Mouse (Mus musculus): ENCODE data around the gene Ppp2r5d.

Gene Ppp2r5d

DNA sequence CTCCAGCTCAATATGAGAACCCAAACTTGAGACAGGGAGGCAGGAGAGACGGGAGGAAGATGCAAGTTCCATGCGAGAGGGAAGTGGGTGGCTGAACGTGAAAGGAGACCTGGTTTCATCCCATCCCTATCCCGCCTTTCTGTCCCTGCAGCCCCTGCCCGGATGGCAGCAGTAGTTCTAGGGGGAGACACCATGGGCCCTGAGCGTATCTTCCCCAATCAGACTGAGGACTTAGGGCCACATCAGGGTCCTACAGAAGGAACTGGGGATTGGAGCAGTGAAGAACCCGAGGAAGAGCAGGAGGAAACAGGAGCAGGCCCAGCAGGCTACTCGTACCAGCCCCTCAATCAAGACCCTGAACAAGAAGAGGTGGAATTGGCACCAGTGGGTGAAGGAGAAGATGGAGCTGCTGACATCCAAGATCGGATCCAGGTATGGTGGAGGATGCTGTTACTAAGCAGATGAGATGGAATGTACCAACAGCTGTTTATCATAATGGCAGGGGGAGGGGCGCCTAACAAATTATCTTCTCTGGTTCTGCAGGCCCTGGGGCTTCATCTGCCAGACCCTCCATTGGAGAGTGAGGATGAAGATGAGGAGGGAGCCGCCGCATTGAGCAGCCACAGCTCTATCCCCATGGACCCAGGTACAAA, 23.3 kb downstream of the Ppp2r5d start:
- DNase-seq (ENCODE audit: low read depth, low spot score) = no peak

DNA sequence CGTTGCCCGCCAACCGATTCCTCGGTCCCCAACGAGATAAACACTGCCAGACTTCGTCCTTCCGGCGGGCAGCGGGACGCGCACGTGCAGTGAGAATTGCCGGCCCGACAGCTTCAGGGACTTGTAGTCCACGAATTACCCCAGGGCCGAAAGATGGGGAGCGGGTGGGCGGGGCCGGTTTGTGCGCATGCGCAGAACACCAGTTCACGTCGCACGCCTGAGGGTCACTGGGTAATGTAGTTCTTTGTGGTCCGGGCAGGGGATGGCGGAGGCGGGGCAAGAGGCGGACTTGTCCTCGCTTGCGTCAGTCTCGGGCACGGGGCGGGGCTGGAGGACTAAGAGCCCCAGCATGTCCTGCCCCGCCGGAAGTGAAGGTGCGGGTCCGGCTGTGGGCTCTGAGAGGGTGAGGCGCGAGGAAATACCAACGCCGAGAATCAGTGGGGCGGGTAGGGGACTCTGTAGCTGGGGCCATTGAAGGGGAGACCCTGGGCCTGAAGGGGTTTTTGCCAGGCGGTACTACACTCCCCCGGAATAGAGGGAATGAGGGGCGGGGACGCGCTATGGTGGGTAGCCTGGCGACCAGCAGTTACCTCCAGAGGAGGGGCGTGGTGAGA, 24.0 kb downstream of the Ppp2r5d start, which contains the start of gene Klhdc3:
Klhdc3 (minus strand) TSS at position 155 of the 614 bp plus-strand sequence.
- peak; percentile 98 for DNase-seq (ENCODE audit: low read depth, low spot score)

DNA sequence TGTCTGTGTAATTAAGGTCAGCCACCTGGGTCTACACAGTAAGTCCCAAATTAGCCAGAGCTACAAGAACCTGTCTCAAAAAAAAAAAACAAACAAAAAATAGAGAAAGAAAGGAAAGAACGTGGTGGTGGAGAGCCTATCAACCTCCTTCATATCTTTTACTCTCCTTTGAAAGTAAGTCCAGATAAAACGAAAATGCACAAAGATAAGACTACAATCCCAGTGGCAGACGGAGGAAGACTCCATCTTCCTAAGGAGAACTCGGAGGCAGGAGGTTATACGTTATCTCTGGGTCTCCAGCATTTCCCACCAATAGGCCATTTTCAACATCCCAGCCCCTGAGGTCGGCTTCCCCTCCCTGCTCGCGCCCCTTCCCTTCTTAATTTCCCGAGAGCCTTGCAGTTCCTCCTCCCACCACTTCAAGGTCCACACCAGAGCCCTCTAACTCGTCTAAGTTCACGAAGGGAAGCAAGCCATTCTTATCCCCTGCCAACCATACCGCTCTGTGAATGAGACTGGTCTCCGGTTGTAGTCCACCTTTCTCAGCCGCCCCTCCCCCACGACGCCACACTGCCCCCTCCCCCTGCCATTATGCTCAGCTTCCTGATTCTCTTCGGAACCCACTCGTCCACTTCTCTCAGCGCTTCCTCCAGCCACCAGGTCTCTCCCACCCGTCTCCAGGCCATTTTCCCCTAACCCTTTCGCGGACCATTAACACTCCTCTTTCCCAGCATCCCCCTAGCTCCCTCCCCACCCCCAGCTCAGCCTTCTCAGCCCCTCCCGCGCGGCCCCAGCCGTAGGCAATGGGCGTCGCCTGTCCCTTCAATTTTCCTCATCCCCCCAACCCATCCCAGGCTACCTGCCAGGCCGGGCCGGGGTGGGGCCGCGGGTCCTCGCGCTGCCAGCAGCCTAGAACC, 24.8 kb downstream of the Ppp2r5d start:
- DNase-seq (ENCODE audit: low read depth, low spot score) = peak; percentile 62

DNA sequence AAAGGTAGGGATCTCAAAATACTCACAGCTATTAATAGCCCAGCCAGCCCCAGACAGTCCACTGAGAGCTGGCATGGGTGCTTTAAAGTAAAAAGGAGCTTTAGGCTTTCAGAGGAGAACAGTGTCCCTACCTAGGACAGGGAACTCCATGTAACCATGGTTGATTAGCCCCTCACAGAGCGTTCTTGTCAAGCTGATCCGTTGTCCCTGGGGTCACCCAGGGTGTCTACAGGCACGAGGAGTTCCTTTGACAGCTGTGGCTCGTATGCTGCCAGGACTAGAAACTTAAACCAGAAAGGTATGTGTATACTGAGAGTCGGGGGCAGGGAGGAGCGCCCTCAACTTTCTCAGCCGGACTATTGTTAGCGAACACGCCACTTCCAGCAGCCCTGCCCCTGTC, 26.0 kb downstream of the Ppp2r5d start:
- no peak for DNase-seq (ENCODE audit: low read depth, low spot score)

DNA sequence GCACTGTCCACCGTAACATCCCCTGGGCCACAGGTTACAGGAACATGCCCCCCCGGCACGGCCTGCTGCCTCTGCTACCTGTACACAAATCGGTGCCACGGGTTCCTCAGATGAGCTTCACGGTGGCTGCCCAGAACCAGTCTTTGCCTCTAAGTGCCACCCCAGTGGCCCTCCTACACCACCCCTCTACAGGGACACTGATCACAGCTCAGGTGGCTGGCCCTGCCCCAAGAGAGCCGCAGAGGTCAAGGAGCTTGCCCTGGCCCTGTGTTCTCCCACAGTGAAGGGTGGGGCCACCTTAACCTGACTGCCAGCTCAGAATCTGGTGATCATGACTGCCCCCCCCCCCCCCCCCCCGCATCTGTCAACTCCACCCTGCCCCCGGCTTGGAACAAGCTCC, 26.5 kb downstream of the Ppp2r5d start, which contains the start of gene Mea1:
Mea1 (plus strand) TSS at position 378 of the 400 bp plus-strand sequence.
- no peak for DNase-seq (ENCODE audit: low read depth, low spot score)

DNA sequence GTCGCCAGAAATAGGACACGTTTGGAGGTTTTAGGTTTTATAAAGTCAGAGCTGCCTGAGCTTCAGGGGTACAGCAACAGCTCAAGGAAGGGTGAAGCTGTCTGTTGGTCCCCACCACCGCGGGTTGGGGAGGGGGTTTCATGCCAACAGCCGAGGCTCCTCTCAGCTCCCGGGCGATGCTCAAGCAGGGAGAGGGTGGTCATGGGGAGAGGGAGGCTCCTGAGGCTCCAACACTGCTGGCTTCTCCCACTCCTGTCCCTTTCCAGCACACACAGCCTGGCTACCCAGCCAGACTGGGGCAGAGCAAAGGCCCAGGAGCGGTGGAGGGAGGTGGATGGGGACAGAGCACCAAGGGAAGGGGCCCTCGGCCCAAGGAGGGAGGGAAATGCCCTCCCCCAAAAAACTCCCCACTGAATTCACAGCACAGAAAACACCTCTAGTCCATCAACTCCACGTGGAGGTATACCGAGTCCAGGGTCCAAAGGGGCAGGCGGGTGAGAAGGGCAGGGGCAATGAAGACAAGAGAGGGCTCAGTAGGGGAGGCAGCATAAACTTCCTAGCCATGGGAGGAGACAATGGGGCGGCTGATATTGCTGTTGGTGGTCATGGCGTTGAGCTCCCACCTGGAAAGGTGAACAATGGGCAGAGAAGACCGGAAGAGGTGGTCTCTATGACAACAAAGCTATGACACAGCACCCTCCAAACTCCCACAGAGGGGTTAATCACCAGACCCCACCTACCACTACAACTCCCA, 30.2 kb downstream of the Ppp2r5d start:
- DNase-seq (ENCODE audit: low read depth, low spot score) = no peak

DNA sequence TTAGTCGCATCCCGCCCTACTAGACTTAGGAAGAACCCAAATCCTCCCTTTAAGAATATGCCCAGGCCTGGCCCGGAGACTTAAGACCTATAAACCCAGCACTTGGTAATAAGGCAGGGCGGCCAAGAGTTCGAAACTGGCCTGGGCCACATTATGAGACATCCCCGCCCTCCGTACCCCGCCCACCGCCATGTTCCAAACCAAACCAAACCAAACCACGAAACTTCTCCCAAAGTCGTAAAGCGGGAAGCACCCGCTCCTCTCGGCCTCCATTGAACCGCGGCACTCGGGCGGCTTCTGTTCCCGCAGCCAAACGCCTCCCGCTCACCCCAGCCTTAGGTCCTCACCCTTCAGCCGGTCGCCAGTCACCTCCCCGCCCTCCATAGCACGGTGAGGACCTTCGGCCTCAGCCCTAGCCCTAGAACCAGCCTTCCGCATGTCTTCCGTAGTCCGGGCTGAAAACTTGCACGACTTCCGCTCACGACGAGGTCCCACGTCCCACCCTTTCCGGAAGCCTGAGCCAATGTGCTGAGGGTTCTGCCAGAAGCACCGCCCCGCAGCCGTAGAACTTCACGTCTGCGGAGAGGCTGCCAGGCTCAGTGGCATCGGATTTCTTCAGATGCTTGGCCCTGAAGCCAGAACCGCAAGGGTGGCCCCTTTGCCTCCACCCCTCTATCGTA, 30.9 kb downstream of the Ppp2r5d start, which contains the start of gene Rrp36:
Rrp36 (minus strand) TSS at position 503 of the 680 bp plus-strand sequence.
- DNase-seq (ENCODE audit: low read depth, low spot score) = peak; percentile 92

DNA sequence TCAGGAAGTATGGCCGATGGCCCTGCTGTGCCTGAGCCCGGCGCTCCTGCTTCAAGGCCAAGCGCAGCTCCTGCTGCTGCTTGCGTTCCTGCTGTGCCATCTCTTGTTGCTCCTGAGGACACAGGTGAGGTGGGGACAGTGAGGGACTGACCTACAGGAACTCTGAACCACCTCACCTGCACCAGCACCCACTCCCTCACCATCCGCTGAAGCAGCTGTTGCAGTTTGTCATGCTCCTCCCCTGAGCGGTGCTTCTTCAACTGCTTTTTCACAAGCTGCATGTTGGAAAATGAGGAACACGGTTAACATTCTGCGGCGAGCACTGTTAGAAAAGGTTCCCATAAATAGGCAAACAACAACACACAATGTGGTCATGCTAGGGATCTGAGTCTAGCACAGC, 35.0 kb downstream of the Ppp2r5d start:
- DNase-seq (ENCODE audit: low read depth, low spot score) = no peak

DNA sequence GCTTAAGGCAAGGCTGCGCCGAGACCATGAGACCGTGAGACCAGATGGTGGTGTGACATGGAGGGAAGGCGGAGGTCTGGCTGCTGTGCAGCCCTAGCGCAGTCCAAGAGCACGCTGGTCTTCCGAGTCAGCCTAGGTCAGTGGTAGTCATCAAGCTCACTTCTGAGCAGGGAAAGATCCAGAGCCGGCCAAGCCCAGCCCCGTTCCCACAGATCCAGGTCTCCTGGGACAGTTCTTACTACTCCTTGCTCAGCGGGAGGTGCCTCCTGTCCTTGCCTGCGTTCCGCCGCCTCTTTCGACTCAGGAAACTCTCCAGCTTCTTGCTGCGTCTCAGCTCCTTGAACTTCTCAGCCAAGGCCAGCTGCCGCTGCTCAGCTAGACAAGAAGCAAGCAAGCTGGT, 37.2 kb downstream of the Ppp2r5d start:
- no peak for DNase-seq (ENCODE audit: low read depth, low spot score)

DNA sequence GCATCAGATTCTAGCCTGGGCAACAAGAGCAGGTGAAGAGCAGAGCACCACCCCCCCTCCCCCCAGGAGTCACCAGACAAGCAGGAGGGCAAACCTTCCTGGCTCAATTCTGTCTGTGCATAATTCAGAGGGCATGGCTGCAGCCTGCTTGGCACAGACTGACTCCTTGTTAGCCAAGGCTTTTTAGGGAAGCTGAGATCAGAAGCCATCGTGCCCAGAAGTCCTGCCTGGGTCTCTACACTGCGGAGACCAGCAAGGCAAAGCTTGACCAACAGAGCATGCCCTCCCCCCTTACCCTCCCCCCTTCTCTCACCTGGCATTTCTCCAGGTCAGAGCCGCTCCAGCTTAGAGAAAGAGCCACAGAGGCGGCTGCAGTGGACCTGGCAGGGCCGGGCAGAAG, 42.2 kb downstream of the Ppp2r5d start:
- no peak for DNase-seq (ENCODE audit: low read depth, low spot score)

DNA sequence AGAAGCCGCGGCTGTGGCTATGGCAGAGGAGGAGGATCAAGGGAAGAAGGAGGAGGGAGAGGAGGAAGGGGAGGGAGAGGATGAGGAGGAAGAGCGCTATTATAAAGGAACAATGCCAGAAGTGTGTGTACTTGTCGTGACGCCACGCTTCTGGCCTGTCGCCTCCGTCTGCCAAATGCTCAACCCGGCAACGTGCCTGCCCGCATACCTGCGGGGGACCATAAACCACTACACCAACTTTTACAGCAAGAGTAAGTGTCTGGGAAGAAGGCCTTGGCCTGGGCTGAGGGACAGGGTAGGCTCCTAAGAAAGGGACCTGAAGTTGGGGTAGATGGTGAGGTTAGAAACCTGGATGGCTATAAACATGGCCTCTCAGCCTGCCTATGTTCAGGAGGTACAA, 42.9 kb downstream of the Ppp2r5d start:
- DNase-seq (ENCODE audit: low read depth, low spot score) = no peak

DNA sequence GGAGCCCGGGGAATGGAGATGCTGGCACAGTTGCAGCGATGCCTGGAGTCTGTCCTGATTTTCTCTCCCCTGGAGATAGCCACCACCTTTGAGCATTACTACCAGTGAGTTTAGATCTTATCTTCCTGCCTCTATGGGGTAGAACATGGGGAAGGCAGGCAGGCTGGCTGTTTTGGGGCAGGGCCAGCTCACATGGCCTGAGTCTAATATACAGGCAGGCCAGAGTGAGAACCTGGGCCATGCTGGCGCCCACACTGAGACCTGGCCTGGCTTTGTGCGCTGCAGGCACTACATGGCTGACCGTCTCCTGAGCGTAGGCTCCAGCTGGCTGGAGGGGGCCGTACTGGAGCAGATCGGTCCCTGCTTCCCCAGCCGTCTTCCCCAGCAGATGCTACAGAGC, 43.6 kb downstream of the Ppp2r5d start:
- no peak for DNase-seq (ENCODE audit: low read depth, low spot score)

DNA sequence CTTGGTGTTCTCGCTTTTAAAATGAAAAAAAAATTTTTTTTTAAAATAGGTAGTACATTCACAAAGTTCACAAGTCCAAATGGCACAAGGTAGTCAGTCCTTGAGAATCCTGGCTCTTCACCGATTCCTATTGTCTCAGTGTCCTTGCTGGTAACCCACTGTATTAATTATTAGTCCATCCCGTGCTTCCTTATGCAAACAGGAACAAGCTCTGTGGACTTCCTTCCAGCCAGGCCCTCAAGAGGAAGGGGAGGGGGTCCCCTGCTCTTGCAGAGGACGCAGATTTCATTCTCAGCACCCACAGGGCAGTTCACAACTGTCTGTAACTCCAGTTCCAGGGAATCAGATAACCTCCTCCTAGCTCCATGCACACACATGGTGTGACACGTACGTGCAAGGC, 48.9 kb downstream of the Ppp2r5d start:
- DNase-seq (ENCODE audit: low read depth, low spot score) = no peak

DNA sequence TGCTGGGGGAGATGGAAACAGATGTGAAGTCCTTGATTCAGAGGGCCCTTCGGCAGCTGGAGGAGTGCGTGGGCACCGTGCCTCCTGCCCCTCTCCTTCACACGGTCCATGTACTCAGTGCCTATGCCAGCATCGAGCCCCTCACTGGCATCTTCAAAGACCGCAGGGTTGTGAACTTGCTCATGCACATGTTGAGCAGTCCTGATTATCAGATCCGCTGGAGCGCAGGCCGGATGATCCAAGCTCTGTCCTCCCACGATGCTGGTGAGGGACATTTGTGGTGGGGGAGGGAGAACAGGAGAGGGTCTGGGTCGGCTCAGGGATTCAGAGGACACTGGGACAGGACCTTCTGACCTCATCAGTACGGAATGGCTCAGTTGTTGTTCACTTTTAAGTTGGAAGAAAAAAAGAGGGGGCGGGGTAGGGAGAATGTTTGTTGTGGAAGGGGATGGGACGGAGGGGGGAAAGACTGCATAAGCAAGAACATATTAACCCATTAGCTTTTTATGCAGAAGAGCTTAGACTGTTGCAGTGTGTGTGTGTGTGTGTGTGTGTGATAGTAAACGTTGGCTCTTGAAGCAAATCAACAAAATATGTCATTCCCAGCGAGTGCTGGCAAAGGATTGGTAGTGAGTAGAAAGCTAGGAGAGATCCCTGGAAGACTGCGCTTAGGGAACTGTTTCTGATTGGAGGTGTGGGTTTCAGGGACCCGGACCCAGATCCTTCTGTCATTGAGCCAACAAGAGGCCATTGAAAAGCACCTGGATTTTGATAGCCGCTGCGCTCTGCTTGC, 53.0 kb downstream of the Ppp2r5d start:
- DNase-seq (ENCODE audit: low read depth, low spot score) = no peak

DNA sequence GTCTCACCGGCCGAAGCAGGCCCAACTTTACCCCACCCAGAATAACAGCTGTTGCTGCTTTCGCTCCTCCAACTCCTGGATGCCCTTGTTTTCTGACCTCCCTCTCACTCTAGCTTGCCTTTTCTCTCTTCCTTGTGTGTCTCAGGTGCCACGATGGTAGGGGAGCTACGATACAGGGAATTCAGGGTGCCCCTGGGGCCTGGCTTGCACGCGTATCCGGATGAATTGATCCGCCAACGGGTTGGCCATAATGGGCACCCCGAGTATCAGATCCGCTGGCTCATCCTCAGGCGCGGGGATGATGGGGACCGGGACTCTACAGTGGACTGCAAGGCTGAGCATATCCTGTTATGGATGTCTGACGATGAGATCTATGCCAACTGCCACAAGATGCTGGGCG, 53.6 kb downstream of the Ppp2r5d start:
- no peak for DNase-seq (ENCODE audit: low read depth, low spot score)

DNA sequence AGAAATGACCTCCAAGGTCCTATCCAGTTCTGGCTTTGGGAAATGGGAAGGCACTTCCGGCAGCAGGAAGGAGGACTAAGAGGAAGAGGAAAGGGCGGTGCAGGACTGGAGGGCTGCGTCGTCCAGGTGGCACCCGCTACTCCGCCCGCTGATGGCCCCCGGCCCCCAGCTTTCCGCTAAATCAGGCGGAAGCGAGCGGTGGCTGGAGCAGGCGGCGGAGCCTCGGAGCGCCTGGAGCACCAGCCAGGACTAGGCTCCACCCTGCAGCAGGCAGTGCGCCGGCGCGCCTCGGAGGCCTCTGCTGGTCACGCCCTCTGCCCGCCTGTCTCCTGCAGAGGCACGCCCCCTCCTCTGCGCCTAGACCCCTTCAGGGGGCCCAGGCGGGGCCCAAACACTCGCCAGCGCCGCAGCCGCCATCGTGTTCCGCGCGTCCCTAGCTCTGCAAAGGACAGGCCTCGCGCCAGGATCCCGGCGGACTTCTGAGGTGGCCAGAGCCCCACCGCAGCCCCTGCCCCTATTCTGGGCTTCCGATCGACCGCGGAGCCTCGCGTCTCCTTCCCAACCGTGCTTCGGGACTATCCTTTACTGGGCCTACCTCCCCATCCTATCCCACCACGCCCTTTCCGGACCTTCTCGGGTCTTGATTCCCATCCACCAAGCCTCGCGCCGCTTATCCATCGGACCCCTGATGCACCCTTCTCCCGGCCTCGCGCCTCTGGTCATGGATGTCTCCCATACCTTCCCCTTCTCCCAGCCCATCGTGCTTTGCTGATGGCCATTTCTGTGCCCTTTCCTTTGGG, 54.5 kb downstream of the Ppp2r5d start, which contains the start of gene Cul7:
Cul7 (plus strand) TSS at position 106 of the 800 bp plus-strand sequence.
- peak; percentile 94 for DNase-seq (ENCODE audit: low read depth, low spot score)

DNA sequence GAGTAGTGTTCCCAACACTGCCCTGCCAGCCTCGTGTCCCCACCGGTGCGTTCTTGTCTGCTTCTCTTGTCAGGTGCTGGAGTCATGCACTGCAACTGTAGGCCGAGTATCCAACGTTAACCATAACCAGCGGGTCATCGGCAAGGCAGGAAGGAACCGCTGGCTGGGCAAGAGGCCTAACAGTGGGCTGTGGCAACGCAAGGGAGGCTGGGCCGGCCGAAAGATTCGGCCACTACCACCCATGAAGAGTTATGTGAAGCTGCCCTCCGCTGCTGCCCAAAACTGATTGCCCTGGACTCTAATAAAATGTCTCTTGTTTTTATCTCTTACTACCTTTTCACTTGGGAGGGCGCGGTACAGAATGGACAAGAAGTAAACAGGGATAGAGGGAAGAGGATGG, 55.1 kb downstream of the Ppp2r5d start:
- DNase-seq (ENCODE audit: low read depth, low spot score) = no peak

DNA sequence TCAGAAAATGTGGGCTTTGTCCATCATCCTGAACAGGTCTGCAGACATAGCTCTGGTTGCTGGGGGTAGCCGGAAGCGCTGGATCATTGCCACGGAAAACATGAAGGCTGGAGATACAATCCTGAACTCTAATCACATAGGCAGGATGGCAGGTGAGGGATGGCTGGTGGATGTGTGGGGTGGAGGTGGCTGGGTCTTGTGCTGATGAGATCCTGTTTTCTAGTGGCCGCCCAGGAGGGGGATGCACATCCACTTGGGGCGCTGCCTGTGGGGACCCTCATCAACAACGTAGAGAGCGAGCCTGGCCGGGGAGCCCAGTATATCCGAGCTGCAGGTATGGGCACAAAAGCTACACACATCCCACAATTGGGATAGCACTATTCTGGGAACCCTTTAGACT, 56.5 kb downstream of the Ppp2r5d start:
- no peak for DNase-seq (ENCODE audit: low read depth, low spot score)

DNA sequence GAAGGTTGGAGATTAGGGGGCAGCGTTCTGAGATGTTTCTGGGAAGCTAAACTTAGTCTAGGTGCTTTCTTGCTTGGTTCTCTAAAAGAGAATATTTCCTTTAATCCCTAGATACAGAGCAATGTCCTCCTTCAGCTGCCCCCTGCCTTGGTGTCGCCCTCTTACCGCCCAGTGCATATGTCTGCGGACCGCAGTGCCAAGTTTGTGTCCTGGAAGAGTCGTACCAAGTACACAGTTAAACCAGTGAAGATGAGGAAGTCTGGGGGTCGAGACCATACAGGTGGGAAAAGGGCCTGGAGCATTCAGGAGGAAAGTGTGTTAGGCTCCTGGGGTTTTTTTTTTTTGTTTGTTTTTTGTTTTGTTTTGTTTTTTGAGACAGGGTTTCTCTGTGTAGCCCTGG, 57.6 kb downstream of the Ppp2r5d start:
- no peak for DNase-seq (ENCODE audit: low read depth, low spot score)
